Mouse (Mus musculus) small intestine, adult 10 weeks (tissue): ENCODE measurements around the gene Fam243. TPM values are rescaled to one million over a fixed set of nuclear protein-coding genes. Genes with fewer than 3 reads are reported as not detected.

Experiments
- polyA plus RNA-seq: library from polyadenylated mRNA; stranded (reverse); fragments of 350-450 nt; fragmentation: Illumina TruSeq; extraction: RNeasy Lipid Tissue Mini Kit (QIAGEN cat#74804); gene quantifications from one replicate; pipeline ENCODE4 v1.2.3, GENCODE M21; 2014; ENCODE audit warnings: low replicate concordance

Fam243 gene
- not detected for polyA plus RNA-seq

DNA sequence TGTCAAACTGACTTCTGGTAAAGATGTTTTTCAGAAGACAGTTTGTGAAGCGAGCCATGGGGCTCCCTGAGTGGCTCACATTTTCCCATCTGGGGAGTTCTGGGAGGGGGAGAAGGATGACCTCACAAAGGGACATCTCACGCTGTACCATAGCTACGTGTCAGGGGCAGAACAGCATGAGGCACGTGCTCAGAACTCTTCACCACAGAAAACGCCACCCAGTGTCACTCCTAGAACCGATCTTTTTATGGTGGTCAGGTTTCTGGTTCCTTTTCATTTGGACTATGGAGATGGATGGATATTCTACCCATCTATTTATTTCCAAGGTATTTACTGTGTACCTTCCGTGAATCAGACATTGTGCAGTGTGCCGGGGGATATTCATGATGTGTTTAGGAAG lies at the start of gene Fam243:
TSS of gene Fam243 (minus strand) at position 101 of the 400 bp plus-strand sequence.

DNA sequence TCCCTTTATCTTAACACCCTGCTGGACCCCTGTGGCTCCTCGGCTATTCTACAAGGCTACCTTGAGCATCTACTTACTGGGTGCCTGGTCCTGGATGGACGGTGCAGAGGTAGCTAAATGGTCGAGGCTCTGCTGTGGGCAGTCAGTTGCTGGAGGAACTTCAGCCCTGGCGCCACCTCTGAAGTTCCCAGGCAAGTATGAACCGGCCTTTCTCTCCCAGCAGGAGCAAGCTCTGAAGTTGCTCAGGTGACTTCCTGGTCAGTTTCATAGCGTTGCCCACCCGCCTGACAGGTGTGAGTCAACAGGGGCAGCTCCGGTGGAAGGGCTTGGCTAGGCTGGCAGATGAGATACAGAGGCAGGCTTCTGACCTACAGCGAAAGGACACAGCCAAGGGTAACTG lies 38.0 kb upstream of the Fam243 start, which contains the start of gene Kcne1:
TSS of gene Kcne1 (minus strand) at position 240 of the 400 bp plus-strand sequence.

GRCm38 (mm10) chr16:92300649-92301411 lies 20.4 kb downstream of the Fam243 start, which contains the start of gene Smim11:
Gene Smim11, plus strand, starts transcription at chr16:92301286.

DNA sequence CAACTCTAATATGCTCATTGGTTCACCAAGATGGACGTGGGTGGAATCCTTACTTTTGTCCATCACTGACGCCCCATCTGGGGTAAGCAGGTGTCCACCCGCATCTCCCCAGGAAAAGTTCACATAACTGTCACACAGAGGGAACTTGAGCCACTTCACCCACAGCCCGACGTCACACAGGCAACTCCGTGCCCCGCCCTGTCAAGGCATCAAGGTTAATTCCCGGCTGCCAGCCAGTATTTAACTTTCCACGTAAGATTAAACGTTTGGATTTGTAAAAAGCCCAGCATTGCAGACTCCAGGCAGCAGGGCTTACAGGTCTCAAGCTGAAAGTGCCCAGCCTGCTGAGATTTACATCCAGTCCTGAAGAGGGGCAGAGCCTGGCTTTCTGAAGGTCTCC lies 29.1 kb downstream of the Fam243 start, which contains the start of gene Kcne2:
TSS of gene Kcne2 (plus strand) at position 289 of the 400 bp plus-strand sequence.

Other genes with a start within 250 kb of the Fam243 start
- gene Kcne2, start 29.1 kb downstream of the Fam243 start, polyA plus RNA-seq: not detected
- 56.3 TPM for gene Smim11, start 20.2 kb downstream of the Fam243 start, polyA plus RNA-seq
- gene Kcne1, start 38.0 kb upstream of the Fam243 start, polyA plus RNA-seq: not detected
- gene Rcan1, start 149.4 kb upstream of the Fam243 start, polyA plus RNA-seq: 11.8 TPM
- gene Clic6, start 164.3 kb upstream of the Fam243 start, polyA plus RNA-seq: 14.9 TPM